Mouse (Mus musculus) urinary bladder, postnatal 25 days (tissue): ENCODE measurements around the gene Arf5.

ENCODE experiments used
- DNase-seq: peaks from one replicate; pipeline ENCODE4 v3.0.0; 2022; ENCODE audit warnings: low spot score

Arf5 gene

GRCm38 (mm10) chr6:28423313-28423712 lies at the start of gene Arf5:
TSS of gene Arf5 (plus strand) at chr6:28423560.
- DNase-seq = peak; percentile 99

- no peak for DNase-seq
Observed at GRCm38 (mm10) chr6:28381983-28382382, 41.4 kb upstream of the Arf5 start.

GRCm38 (mm10) chr6:28385169-28385568 lies 38.2 kb upstream of the Arf5 start:
- DNase-seq = no peak

- DNase-seq = no peak
Observed at GRCm38 (mm10) chr6:28389038-28389437, 34.3 kb upstream of the Arf5 start.

- no peak for DNase-seq
Observed at GRCm38 (mm10) chr6:28396051-28396852, 27.1 kb upstream of the Arf5 start.

- DNase-seq = no peak
Observed at GRCm38 (mm10) chr6:28396853-28397457, 26.4 kb upstream of the Arf5 start.

- no peak for DNase-seq
Observed at GRCm38 (mm10) chr6:28397681-28398203, 25.6 kb upstream of the Arf5 start, which contains the start of gene Zfp800. TSS of gene Zfp800 (minus strand) at chr6:28398005.

- no peak for DNase-seq
Observed at GRCm38 (mm10) chr6:28398726-28399125, 24.6 kb upstream of the Arf5 start.

GRCm38 (mm10) chr6:28399791-28400190 lies 23.6 kb upstream of the Arf5 start:
- DNase-seq = no peak

- no peak for DNase-seq
Observed at GRCm38 (mm10) chr6:28410053-28410452, 13.3 kb upstream of the Arf5 start.

- DNase-seq = no peak
Observed at GRCm38 (mm10) chr6:28411236-28411635, 12.1 kb upstream of the Arf5 start.

- DNase-seq = no peak
Observed at GRCm38 (mm10) chr6:28416981-28417380, 6.4 kb upstream of the Arf5 start.

GRCm38 (mm10) chr6:28418449-28418848 lies 4.9 kb upstream of the Arf5 start:
- DNase-seq = peak; percentile 47

GRCm38 (mm10) chr6:28419673-28420072 lies 3.7 kb upstream of the Arf5 start:
- no peak for DNase-seq

- no peak for DNase-seq
Observed at GRCm38 (mm10) chr6:28420361-28420760, 3.0 kb upstream of the Arf5 start.

GRCm38 (mm10) chr6:28420865-28421264 lies 2.5 kb upstream of the Arf5 start:
- DNase-seq = no peak

GRCm38 (mm10) chr6:28421469-28422000 lies 1.8 kb upstream of the Arf5 start:
- DNase-seq = peak; percentile 98

- DNase-seq = no peak
Observed at GRCm38 (mm10) chr6:28422651-28423290, 589 bp upstream of the Arf5 start.

GRCm38 (mm10) chr6:28423767-28424695 lies 671 bp downstream of the Arf5 start:
- peak; percentile 44 for DNase-seq

GRCm38 (mm10) chr6:28425019-28425418 lies 1.7 kb downstream of the Arf5 start:
- no peak for DNase-seq

- no peak for DNase-seq
Observed at GRCm38 (mm10) chr6:28427096-28427839, 3.9 kb downstream of the Arf5 start, which contains the start of gene Fscn3. TSS of gene Fscn3 (plus strand) at chr6:28427789.
